Comparison of ENCODE assay signal across 8 mouse cellular contexts in the genomic region with DNA sequence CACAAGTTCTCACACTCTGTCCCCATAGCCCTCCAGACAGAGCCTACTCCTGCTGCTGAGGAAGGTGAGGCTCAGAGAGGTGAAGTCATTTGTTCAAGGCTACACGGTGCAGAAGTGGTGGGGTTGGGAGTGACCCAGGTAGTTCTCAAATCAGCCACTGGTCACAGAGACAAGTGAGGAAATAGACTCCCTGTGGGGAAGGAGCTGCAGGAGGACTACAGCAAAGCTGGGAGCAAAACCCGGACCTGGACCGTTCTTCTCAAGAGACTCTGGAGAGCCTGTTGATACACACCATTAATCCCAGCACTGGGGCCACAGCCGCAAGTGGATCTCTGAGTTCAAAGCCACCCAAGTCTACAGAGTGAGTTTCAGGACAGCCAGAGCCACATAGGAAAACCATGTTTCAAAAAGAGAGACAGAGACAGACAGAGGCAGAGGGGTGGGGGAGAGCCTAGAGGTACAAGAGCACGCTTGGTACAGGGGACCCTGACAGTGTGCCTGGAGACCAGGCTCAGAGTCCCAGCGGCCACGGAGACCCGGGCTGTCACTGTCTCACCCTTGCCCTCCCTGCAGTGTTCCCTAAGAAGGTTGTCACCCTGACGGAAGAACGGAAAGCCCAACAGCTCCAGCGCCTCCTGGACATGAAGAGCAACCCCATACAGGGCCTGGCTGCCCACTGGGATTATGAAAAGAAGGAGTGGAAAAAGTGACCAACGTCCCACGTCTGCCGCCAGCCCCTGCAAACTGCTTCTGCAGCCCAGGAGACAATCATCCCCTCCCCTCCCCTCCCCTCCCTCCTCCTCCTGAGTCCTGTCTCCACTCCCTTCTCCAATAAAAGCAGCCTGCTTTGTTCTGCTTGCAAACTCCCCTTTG. TPM values are rescaled to one million over a fixed set of nuclear protein-coding genes. Genes with fewer than 3 reads are reported as not detected.
A peak's percentile ranks its signal among the peaks of the same experiment; 100 is the strongest.
DNase-seq lines count a peak whose midpoint lies in the region; ATAC-seq and TF ChIP-seq lines count a peak whose summit lies in the region.

No protein-coding gene starts in this region.

- ATAC-seq in liver, embryonic 16.5 days (ENCODE audit: low read depth), result no peak
- no peak for ATAC-seq in liver, postnatal 0 days
- ATAC-seq in granulocyte monocyte progenitor cell, adult 5-6 weeks (replicated peaks; ENCODE audit: poor library complexity, severe bottlenecking), result peak; percentile 36; the same call in 1 of the 2 replicates
- ATAC-seq in lung, embryonic 15.5 days (ENCODE audit: borderline replicate concordance, extremely low read depth, low FRiP score, low TSS enrichment), result no peak
- no peak for ATAC-seq in stomach, embryonic 16.5 days (ENCODE audit: insufficient read depth, low FRiP score)

- 36% methylated on average over 14 of the region's 14 CpGs for WGBS in liver, embryonic 16.5 days (ENCODE audit: insufficient replicate concordance)
- WGBS in liver, postnatal 0 days (ENCODE audit: insufficient replicate concordance), result 39% methylated on average over 14 of the region's 14 CpGs
- 10% methylated on average over 14 of the region's 14 CpGs for WGBS in lung, embryonic 15.5 days
- 15% methylated on average over 14 of the region's 14 CpGs for WGBS in stomach, embryonic 16.5 days
- WGBS in thymus, adult 2 months, result 85% methylated on average over 14 of the region's 14 CpGs

- no peak for TF ChIP-seq EP300 in liver, postnatal 0 days (IDR thresholded peaks at IDR 0.05; ENCODE audit: low read depth)

- peaks cover 35% of the 10 kb centered on the region for H3K4me1 ChIP-seq in liver, embryonic 16.5 days (ENCODE audit: control insufficient read depth, low read depth, low read length)
- peaks cover 25% of the 10 kb centered on the region for H3K4me1 ChIP-seq in liver, postnatal 0 days (ENCODE audit: insufficient read depth)
- H3K4me1 ChIP-seq in lung, embryonic 15.5 days, result peaks cover 41% of the 10 kb centered on the region
- H3K4me1 ChIP-seq in stomach, embryonic 16.5 days (ENCODE audit: control insufficient read depth, insufficient read depth, low read length), result peaks cover 15% of the 10 kb centered on the region
- peaks cover 25% of the 10 kb centered on the region for H3K4me1 ChIP-seq in thymus, adult 2 months (replicated peaks; ENCODE audit: control insufficient read depth, insufficient read depth, low read length)

- no peak overlapping the region for H3K27ac ChIP-seq in liver, embryonic 16.5 days (ENCODE audit: low read length)
- H3K27ac ChIP-seq in liver, postnatal 0 days (ENCODE audit: low read depth), result no peak overlapping the region
- peak overlapping the region; percentile 81 for H3K27ac ChIP-seq in lung, embryonic 15.5 days
- H3K27ac ChIP-seq in stomach, embryonic 16.5 days (ENCODE audit: low read length), result no peak overlapping the region
- H3K27ac ChIP-seq in thymus, adult 2 months (ENCODE audit: control insufficient read depth, insufficient read depth, low read length), result no peak overlapping the region

- TF ChIP-seq CTCF in liver, postnatal 0 days (IDR thresholded peaks at IDR 0.05; ENCODE audit: low read depth), result no peak
- no peak for TF ChIP-seq CTCF in thymus, adult 2 months (IDR thresholded peaks at IDR 0.05; ENCODE audit: borderline replicate concordance, control insufficient read depth, extremely low read depth, insufficient read depth, low read length, poor library complexity)

- peaks cover 6% of the 10 kb centered on the region; the same call in 1 of the 2 replicates for H3K27me3 ChIP-seq in liver, embryonic 16.5 days (ENCODE audit: control insufficient read depth, insufficient read depth, low read depth, low read length)
- no peaks in the 10 kb centered on the region for H3K27me3 ChIP-seq in liver, postnatal 0 days (ENCODE audit: insufficient read depth, low read length)
- no peaks in the 10 kb centered on the region for H3K27me3 ChIP-seq in lung, embryonic 15.5 days
- H3K27me3 ChIP-seq in stomach, embryonic 16.5 days (ENCODE audit: control insufficient read depth, insufficient read depth, low read length), result no peaks in the 10 kb centered on the region
- H3K27me3 ChIP-seq in thymus, adult 2 months (ENCODE audit: control insufficient read depth, insufficient read depth, low read length), result no peaks in the 10 kb centered on the region

- DNase-seq in liver, postnatal 0 days, result no peak
- DNase-seq in T-cell, adult 2 months (ENCODE audit: low spot score), result no peak
- DNase-seq in thymus, adult 2 months, result no peak
- DNase-seq in kidney, postnatal 25 days, result no peak

- H3K9ac ChIP-seq in liver, embryonic 16.5 days (ENCODE audit: low read depth, low read length), result peak overlapping the region; percentile 30; the same call in 1 of the 2 replicates
- no peak overlapping the region; the same call in 1 of the 2 replicates for H3K9ac ChIP-seq in liver, postnatal 0 days (replicated peaks)
- no peak overlapping the region for H3K9ac ChIP-seq in lung, embryonic 15.5 days
- peak overlapping the region; percentile 37; the same call in 1 of the 2 replicates for H3K9ac ChIP-seq in stomach, embryonic 16.5 days (ENCODE audit: low read length)

- no peak overlapping the region for H3K4me2 ChIP-seq in liver, embryonic 16.5 days (ENCODE audit: low read depth, low read length)
- no peak overlapping the region for H3K4me2 ChIP-seq in liver, postnatal 0 days (ENCODE audit: low read depth, low read length)
- H3K4me2 ChIP-seq in lung, embryonic 15.5 days, result peak overlapping the region; percentile 45
- peak overlapping the region; percentile 35; the same call in 1 of the 2 replicates for H3K4me2 ChIP-seq in stomach, embryonic 16.5 days (ENCODE audit: low read depth, low read length)

- H3K36me3 ChIP-seq in liver, embryonic 16.5 days (ENCODE audit: control insufficient read depth, insufficient read depth), result no peaks in the 10 kb centered on the region
- H3K36me3 ChIP-seq in liver, postnatal 0 days (replicated peaks; ENCODE audit: insufficient read depth, low read length), result no peaks in the 10 kb centered on the region
- H3K36me3 ChIP-seq in lung, embryonic 15.5 days, result no peaks in the 10 kb centered on the region
- H3K36me3 ChIP-seq in stomach, embryonic 16.5 days (ENCODE audit: control insufficient read depth, insufficient read depth, low read length), result no peaks in the 10 kb centered on the region
- no peaks in the 10 kb centered on the region for H3K36me3 ChIP-seq in thymus, adult 2 months (ENCODE audit: control insufficient read depth, insufficient read depth, low read length)

- H3K9me3 ChIP-seq in liver, embryonic 16.5 days (replicated peaks; ENCODE audit: control insufficient read depth, low read length), result no peaks in the 10 kb centered on the region
- no peaks in the 10 kb centered on the region for H3K9me3 ChIP-seq in liver, postnatal 0 days (ENCODE audit: low read length)
- H3K9me3 ChIP-seq in lung, embryonic 15.5 days, result no peaks in the 10 kb centered on the region
- no peaks in the 10 kb centered on the region for H3K9me3 ChIP-seq in stomach, embryonic 16.5 days (replicated peaks; ENCODE audit: control insufficient read depth, low read length)

- H3K4me3 ChIP-seq in liver, embryonic 16.5 days (ENCODE audit: low read depth, low read length), result no peak overlapping the region
- H3K4me3 ChIP-seq in liver, postnatal 0 days (ENCODE audit: low read depth, low read length), result no peak overlapping the region
- peak overlapping the region; percentile 14; the same call in 1 of the 2 replicates for H3K4me3 ChIP-seq in lung, embryonic 15.5 days
- H3K4me3 ChIP-seq in stomach, embryonic 16.5 days (replicated peaks; ENCODE audit: low read length), result no peak overlapping the region
- no peak overlapping the region for H3K4me3 ChIP-seq in thymus, adult 2 months (ENCODE audit: control insufficient read depth, insufficient read depth, low read length)

- TF ChIP-seq POLR2A in thymus, adult 2 months (IDR thresholded peaks at IDR 0.05; ENCODE audit: control insufficient read depth, extremely low read depth, insufficient read depth, low read length, poor library complexity), result no peak

RNA-seq across cellular contexts. Expression of a gene that starts 10.4 kb away (rescaled TPM):
- polyA plus RNA-seq in liver, embryonic 16.5 days (2015; fragmentation: Nextera tagmentation; extraction: Ambion mirVana), result 0.95 and 1.4 TPM in 2 replicates
- polyA plus RNA-seq in liver, postnatal 0 days (2015; fragmentation: Nextera tagmentation; extraction: Ambion mirVana), result 0.56 and 1.0 TPM in 2 replicates
- 6.8 and 13.0 TPM in 2 replicates for total RNA-seq in granulocyte monocyte progenitor cell, adult 5-6 weeks (2014; fragmentation: Nextera tagmentation)
- 6.0 TPM in 1 of 2 replicates, not detected in the other for total RNA-seq in granulocyte monocyte progenitor cell, adult 5-6 weeks (2017)
- 74.8 and 81.0 TPM in 2 replicates for polyA plus RNA-seq in lung, embryonic 15.5 days (2015; fragmentation: Nextera tagmentation; extraction: Ambion mirVana)
- polyA plus RNA-seq in stomach, embryonic 16.5 days (2015; fragmentation: Nextera tagmentation; extraction: Ambion mirVana), result 21.3 and 23.9 TPM in 2 replicates
- 1.6 and 1.9 TPM in 2 replicates for polyA plus RNA-seq in thymus, adult 2 months (2012; rRNA removed)

RNA-seq across cellular contexts. Expression of a gene that starts 28.4 kb away (rescaled TPM):
- polyA plus RNA-seq in liver, embryonic 16.5 days (2015; fragmentation: Nextera tagmentation; extraction: Ambion mirVana), result 18.1 and 18.8 TPM in 2 replicates
- 39.7 and 40.4 TPM in 2 replicates for polyA plus RNA-seq in liver, postnatal 0 days (2015; fragmentation: Nextera tagmentation; extraction: Ambion mirVana)
- 5.5 and 7.6 TPM in 2 replicates for total RNA-seq in granulocyte monocyte progenitor cell, adult 5-6 weeks (2014; fragmentation: Nextera tagmentation)
- 5.0 and 6.6 TPM in 2 replicates for total RNA-seq in granulocyte monocyte progenitor cell, adult 5-6 weeks (2017)
- 134 and 143 TPM in 2 replicates for polyA plus RNA-seq in lung, embryonic 15.5 days (2015; fragmentation: Nextera tagmentation; extraction: Ambion mirVana)
- polyA plus RNA-seq in stomach, embryonic 16.5 days (2015; fragmentation: Nextera tagmentation; extraction: Ambion mirVana), result 125 and 145 TPM in 2 replicates
- 54.6 and 66.4 TPM in 2 replicates for polyA plus RNA-seq in thymus, adult 2 months (2012; rRNA removed)

Comparison
In these comparisons a context has a peak if more than half of its experiments do, and no peak if none do; other contexts are left out.
1. H3K9ac ChIP-seq: peak in liver, embryonic 16.5 days (single experiment) and stomach, embryonic 16.5 days (single experiment); none in liver, postnatal 0 days (single experiment) and lung, embryonic 15.5 days (single experiment).
2. H3K4me2 ChIP-seq: peak in lung, embryonic 15.5 days (single experiment) and stomach, embryonic 16.5 days (single experiment); none in liver, embryonic 16.5 days (single experiment) and liver, postnatal 0 days (single experiment).